Mouse (Mus musculus) right cerebral cortex, postnatal 10 days (tissue): ENCODE data around the gene Gm15557.

Experiments
- DNase-seq, 2 experiments: peaks; one replicate each; pipeline ENCODE4 v3.0.0; 2021; ENCODE audit warnings: low spot score in 2 of 2

Gm15557 gene

DNA sequence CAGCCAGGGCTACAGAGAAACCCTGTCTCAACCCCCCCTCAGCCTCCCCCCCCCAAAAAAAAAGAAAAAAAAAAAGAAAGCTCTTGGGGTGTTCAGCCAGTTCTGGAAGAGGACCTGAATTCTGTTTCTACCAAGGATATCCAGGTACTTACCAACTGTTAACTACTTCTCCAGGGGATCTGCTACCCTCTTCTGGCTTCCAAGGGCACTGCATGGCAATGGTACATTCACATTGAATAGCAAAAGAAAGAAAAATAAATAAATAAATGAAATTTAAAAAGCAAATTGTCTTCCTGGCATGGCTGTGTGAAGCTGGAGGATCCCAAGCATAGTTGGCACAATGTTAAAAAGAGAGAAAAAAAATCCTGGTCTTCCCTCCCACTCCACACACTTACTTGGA, 11.5 kb downstream of the Gm15557 start:
- DNase-seq: peak; percentile 82 to 85

DNA sequence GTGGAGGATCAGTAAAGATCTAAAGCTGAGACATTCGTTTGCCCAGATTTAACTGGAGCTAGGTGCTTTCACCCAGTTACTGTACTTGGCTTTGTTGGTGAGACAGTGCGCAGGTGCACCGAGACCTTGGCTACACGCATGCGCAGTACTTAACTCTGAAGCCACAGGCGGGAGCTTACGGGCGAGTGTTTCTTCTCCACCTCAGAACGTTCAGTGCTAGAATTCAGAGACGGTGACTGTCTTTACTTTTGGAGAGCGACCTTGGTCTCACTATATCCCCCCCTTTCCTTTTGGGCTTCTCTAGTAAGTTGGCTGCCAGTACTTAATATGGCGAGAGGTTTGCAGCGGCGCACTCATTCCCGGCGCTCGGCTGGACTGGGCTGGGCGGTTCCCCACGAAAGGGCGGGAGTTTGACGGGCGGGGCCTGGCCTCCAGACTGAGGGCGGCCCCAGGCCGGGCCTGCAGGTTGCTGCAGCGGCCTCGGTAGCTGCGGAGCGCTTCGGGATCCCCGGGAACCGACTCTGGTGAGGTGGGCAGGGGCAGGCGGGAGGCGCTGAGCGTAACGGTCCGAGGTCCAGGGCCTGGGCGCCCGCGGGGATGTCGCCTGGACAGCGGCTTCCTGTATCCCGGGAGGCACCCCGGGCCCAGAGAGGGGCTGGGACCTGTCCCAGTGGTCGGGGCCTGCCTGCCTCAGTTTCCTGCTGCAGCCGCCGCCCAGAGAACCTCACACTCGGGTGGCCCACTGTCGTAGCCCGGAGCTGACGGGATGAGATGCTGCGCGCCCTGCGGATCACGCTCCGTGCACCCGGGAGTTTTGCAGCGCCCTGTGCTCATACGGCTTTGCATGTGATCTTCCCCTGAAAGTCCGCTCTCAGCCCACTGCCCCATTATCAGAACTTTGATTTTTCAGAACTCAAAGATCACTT, 15.9 kb downstream of the Gm15557 start, which contains the start of gene Cep250:
Gene Cep250 (plus strand): TSS at position 325 of the 926 bp plus-strand sequence.
- DNase-seq: peak; percentile 91 to 93

DNA sequence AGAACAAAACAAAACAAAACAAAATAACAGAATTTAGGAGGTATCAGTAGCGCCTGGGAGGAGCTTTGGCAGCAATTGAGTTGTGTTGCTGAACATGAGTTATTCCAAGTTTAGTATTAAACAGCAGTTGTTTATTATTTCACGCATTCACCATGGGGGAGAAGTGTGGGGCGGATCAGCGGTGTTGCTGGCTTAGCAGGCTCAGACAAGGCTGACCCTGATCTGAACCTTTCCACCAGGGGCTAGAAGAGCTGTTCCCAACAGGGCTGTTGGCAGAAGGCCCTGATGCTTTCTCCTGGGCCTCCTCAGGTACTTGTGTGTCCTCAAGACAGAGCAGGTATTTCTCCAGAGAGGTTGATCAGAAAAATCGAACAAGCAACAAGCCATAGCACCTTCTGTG, 19.5 kb downstream of the Gm15557 start:
- DNase-seq: no peak

DNA sequence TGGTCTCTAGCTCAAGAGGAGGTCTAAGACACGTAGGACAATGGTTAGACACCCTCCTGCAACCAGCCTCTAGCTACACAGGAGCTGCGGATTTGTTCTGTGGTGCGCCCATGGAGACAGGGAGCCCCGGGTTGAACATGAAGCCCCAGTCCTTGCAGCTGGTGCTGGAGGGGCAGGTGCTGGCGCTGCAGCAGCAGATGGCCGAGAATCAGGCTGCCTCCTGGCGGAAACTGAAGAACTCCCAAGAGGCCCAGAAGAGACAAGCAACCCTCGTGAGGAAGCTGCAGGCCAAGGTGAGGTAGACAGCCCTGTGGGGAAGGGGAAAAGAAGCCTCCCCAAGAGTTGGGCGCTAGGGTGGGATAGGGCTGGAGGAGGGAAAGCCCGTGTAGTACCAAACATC, 21.3 kb downstream of the Gm15557 start:
- DNase-seq: no peak

DNA sequence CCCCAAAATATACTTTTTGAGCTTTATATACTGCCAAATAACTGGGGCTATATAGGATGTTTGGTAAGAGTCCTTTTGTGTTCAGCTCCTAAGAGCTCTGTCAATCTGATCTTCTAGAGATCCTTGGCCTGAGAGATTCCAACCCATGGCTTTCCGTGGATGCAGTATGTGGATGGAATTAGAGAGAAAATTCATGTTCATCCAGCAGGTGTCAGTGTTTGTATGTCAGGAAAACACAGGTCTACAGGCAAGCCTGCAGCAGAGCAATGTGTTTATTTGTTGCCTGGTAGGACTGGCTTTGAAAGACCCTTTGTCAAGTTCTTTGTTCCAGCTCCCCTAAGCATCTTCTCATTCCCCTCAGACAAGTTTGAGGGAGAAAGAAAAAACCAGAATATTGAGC, 22.5 kb downstream of the Gm15557 start:
- DNase-seq: no peak

DNA sequence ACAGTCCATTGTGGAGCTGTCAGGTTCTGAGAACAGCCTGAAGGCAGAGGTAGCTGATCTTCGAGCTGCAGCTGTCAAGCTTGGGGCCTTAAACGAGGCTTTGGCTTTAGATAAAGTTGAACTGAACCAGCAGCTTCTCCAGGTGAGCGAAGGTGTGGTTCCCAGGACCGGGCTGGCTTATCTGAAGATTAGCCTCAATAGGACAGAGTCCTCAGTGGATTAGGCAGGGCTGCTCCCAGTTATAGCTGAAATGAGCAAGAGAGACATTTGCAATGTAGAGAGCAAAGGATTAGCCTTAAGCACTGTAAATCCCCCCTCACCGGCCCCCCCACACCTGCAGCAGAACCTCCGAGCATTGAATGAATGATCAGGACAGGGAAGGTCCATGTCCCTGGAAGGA, 32.8 kb downstream of the Gm15557 start:
- DNase-seq: no peak

DNA sequence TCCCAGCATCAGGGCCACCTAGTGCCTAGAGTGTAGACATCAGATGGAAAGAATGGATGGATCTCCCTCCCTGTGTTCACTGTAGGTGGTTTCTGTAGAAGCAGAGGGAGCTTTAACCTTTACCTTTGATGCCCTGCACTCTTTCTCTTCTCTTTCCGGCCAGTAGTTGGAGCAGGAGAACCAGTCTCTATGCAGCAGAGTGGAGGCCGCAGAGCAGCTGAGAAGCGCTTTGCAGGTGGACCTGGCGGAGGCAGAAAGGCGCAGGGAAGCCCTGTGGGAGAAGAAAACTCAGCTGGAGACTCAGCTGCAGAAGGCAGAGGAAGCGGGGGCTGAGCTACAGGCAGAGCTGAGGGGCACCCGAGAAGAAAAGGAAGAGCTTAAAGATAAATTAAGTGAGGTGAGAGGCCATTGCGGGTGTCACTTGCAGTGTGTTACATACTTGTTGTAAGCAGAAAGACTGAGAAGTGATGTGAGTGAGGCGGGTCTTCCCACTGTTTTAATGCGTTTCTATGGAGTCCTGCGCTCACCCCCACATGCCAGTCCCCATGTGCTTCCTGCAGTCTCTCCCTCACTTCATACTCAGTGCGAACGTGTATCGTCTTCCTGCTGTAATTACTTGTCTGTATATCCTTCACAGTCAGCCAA, 33.7 kb downstream of the Gm15557 start:
- no peak for DNase-seq

DNA sequence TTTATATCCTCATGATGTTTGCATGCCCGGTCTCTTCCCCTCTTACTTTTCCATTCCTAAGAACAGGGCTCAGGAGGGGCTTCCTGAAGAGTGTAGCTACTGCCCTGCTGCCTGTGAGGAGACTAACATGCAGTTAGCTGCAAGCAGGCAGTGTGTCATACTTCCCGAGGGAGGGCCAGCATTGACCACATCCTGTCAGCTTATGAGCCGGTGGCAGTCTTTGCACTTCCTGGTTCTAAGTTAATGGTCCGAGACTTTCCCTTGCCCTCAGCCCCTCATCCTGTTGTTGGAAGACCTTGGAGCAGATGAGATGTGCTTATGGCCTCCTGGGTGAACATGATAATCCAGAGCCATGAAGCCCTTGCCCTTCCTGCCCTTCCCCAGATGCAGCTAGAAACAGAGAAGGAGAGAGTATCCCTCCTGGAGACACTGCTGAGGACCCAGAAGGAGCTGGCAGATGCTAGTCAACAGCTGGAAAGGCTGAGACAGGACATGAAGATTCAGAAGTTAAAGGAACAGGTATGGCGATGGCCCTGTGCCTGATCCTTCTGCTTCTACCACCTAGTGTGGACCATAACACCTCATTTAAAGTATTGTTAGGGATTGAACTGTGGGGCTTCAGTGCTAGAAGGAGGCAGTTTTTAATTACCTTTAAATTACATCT, 38.9 kb downstream of the Gm15557 start:
- DNase-seq: no peak

DNA sequence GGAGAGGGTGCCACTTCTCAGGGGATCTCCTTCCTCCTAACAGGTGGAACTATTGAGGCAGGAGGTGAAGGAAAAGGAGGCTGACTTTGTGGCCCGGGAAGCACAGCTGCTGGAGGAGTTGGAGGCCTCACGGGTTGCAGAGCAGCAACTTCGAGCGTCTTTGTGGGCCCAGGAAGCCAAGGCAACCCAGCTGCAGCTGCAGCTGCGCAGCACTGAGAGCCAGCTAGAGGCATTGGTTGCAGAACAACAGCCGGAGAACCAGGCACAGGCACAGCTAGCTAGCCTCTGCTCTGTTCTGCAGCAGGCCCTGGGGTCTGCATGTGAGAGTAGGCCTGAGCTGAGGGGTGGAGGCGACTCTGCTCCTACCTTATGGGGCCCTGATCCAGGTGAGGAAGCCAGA, 45.2 kb downstream of the Gm15557 start:
- DNase-seq: no peak

DNA sequence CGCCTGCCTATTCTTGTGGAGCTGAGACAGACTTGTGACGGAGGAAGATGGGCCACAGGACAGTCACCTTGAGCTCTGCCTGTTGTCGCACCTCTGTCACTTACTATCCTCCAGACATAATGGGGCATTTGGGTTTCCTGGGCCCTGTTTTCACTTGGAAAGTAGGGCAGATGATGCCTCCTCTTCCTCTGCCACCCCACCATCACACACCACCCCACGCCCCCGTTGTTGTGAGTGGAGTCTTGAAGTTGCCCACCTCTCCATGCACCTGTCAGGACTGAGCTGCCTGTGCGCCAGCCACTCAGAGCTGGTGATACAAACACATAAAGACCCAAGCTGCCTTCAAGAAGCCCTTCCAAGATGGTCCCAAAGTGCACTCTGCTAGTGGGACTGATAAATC, 46.6 kb downstream of the Gm15557 start:
- no peak for DNase-seq

DNA sequence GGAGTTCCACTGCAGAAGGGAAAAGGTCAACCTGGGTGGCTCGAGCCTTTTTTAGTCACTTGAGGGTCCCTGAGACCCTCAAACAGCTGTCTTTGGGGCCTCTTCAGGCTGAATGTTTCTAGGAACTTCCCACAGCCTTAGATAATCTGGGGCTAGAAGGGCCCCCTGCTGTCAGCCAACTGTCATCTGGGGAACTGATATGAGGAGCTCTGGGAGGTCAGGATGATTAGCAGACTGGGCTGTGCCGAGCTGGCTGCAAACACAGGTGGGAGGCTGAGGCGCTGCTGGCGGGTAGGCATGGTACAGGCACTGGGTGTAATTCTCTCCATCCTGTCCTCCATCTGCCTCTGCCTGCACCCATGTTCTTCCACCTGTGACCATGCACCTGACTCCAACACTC, 48.6 kb downstream of the Gm15557 start:
- DNase-seq: no peak

DNA sequence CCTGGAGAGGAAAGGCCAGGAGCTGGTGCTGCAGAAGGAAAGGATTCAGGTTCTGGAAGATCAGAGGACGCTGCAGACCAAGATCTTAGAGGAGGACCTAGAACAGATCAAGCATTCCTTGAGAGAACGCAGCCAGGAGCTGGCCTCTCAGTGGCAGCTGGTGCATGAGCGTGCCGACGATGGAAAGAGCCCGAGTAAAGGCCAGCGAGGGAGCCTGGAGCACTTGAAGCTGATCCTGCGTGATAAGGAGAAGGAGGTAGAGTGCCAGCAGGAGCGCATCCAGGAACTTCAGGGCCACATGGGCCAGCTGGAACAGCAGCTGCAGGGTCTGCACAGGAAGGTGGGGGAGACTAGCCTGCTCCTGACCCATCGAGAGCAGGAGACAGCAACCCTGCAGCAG, 50.6 kb downstream of the Gm15557 start:
- no peak for DNase-seq

DNA sequence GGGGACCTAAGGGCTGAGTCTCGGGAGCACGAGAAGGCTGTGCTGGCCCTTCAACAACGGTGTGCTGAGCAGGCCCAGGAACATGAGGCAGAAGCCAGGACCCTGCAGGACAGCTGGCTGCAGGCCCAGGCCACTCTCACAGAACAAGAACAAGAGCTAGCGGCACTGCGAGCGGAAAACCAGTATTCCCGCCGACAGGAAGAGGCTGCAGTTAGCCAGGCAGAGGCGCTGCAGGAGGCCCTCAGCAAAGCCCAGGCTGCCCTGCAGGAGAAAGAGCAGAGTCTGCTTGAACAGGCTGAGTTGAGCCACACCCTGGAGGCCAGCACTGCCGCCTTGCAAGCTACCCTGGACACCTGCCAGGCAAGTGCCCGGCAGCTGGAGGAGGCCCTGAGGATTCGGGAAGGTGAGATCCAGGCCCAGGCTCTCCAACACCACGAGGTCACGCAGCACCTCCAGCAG, 51.4 kb downstream of the Gm15557 start:
- peak; percentile 80 to 84 for DNase-seq
